Mouse (Mus musculus) brain, embryonic 14.5 days (tissue): ENCODE measurements around the gene Trim33.

ENCODE experiments used
- CTCF ChIP-seq: fragments of 200-500 bp; IDR thresholded peaks from 2 replicates; pipeline ENCODE4 v1.5.1; 2012; ENCODE audit warnings: inconsistent platforms, mild to moderate bottlenecking, moderate library complexity, borderline replicate concordance; ENCODE audit not compliant: insufficient read depth, insufficient read length; ENCODE audit errors: extremely low read depth
- POLR2A ChIP-seq: fragments of 200-500 bp; IDR thresholded peaks from 2 replicates; pipeline ENCODE4 v1.6.1; 2012; ENCODE audit warnings: mild to moderate bottlenecking, inconsistent platforms, borderline replicate concordance; ENCODE audit not compliant: poor library complexity, insufficient read depth, insufficient read length, severe bottlenecking; ENCODE audit errors: extremely low read depth

DNA sequence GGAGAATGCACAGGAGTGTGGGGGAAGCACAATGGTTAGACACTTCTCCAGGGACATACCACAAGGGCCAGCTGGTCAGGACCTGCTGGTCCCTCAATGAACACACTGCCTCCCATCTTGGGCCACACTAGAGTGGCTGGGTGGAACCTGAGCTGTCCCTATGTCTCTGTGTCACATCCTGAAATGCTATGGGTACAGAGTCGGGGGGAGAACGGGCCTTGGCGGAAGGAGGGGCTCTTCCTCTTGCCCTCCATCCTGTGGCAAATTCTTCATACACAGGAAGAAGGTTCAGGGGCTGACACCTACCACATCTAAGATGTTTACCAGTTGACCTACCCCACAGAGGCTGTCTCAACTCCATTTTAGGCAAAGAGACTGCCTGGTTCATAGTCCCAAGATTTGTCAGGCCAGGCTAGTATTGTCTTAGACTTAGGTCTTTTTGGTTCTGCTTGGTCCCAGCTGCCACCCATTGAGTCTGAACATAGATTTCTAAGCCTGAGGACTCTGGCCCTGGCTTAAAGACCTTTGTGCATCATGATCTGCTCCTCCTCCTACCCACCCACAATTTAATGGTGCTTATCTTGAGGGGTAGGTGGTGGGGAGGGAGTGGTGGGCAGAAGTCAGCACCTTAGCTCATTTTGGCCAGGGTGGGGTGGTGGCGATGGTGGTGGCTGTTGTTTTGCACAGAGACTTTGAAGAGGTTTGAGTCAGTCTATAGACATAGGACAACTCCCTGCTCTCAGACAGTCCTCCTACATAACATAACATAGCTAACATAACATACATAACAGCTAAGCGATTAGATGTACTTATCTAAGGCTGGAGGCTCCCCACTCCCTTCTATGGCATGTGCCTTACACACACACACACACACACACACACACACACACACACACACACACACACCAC is 106.5 kb downstream of the Trim33 start:
- TF ChIP-seq CTCF (no peak), POLR2A (no peak)
